Mouse (Mus musculus) C2C12 (cell line): ENCODE measurements around the gene Olfr1221.
"Not testable (repeated sequence)": the region's sequence is repeated elsewhere in the genome, so short reads cannot be mapped to it uniquely, and the experiment has no call there.

ENCODE experiments used
- CTCF ChIP-seq: IDR thresholded peaks from one replicate; pipeline ENCODE4 v1.5.1; 2011; ENCODE audit not compliant: control insufficient read depth, insufficient read depth, insufficient read length
- USF1 ChIP-seq: IDR thresholded peaks from one replicate; pipeline ENCODE4 v1.6.1; 2011; ENCODE audit warnings: low read depth, mild to moderate bottlenecking, control low read depth, moderate library complexity

- not testable (repeated sequence) for TF ChIP-seq USF1, CTCF
Observed at GRCm38 (mm10) chr2:89163991-89164390, 46.9 kb upstream of the Olfr1221 start, which contains the start of gene Olfr1224-ps1.
